Mouse (Mus musculus) stomach, postnatal 0 days (tissue): Measurements from ENCODE around the gene Gm6793.

Experiments used
- CTCF ChIP-seq: IDR thresholded peaks from 2 replicates; pipeline ENCODE4 v1.5.1; 2016; ENCODE audit warnings: antibody characterized with exemption, low read depth, mild to moderate bottlenecking, moderate library complexity
- EP300 ChIP-seq: optimal IDR thresholded peaks from 2 replicates; pipeline ENCODE3; 2016; ENCODE audit warnings: antibody characterized with exemption

DNA sequence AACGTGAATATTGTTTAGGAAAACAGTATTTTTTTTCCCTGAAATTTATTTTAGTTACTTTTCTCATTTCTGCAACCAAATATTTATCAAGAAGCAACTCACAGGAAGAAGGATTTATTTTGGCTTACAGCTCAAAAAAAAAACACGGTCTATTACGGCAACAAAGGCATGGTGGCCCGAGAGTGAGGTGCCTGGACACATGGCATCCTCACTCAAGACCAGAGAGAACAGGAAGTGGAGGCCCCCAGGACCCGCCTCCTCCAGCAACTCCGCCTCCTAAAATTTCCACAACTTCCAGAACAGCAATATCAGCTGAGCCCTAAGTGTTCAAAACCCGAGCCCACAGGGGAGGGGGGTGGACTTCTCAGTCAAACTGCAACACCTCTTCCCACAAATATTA, 14.6 kb upstream of the Gm6793 start:
- no peak for TF ChIP-seq CTCF
- TF ChIP-seq EP300, result no peak
